Mouse (Mus musculus) liver, postnatal 0 days (tissue): ENCODE measurements at regions not wholly inside any gene's neighbourhood (a gene's known extent, or its start where the extent isn't known, plus 50 kb on each side); places are given as distances from the start of the nearest gene placed in this dataset.

ENCODE experiments used
- ATAC-seq: fragments of 200-750 bp; cut with Nextera tagmentation; 2 replicates; pipeline ENCODE4 v1.8.0; 2017; ENCODE audit warnings: mild to moderate bottlenecking, moderate library complexity
- DNase-seq: peaks from one replicate; pipeline ENCODE4 v3.0.0-alpha.2; 2016
- H3K27ac ChIP-seq: fragments of 300-500 bp; sonication (generic); 2 replicates; pipeline ENCODE4 v1.5.1; 2014; ENCODE audit warnings: antibody characterized with exemption, moderate library complexity, mild to moderate bottlenecking, low read depth
- H3K27me3 ChIP-seq: fragments of 300-500 bp; sonication (generic); 2 replicates; pipeline ENCODE4 v1.6.1; 2014; ENCODE audit warnings: low read length, control low read depth, mixed read lengths; ENCODE audit not compliant: insufficient read depth
- H3K36me3 ChIP-seq: fragments of 300-500 bp; sonication (generic); replicated peaks from 2 replicates; pipeline ENCODE4 v1.6.1; 2014; ENCODE audit warnings: mild to moderate bottlenecking, control low read depth, low read length, moderate library complexity, mixed read lengths; ENCODE audit not compliant: insufficient read depth
- H3K4me1 ChIP-seq: fragments of 300-500 bp; sonication (generic); 2 replicates; pipeline ENCODE4 v1.6.1; 2014; ENCODE audit warnings: antibody characterized with exemption, mild to moderate bottlenecking, control low read depth; ENCODE audit not compliant: insufficient read depth
- H3K4me2 ChIP-seq: fragments of 300-500 bp; sonication (generic); 2 replicates; pipeline ENCODE4 v1.6.1; 2014; ENCODE audit warnings: low read depth, mild to moderate bottlenecking, low read length, moderate library complexity, mixed read lengths
- H3K4me3 ChIP-seq: fragments of 300-500 bp; sonication (generic); 2 replicates; pipeline ENCODE4 v1.5.1; 2014; ENCODE audit warnings: low read depth, low read length
- H3K9ac ChIP-seq: fragments of 300-500 bp; sonication (generic); replicated peaks from 2 replicates; pipeline ENCODE4 v1.6.1; 2014; ENCODE audit warnings: mild to moderate bottlenecking, moderate library complexity
- H3K9me3 ChIP-seq: fragments of 300-500 bp; sonication (generic); 2 replicates; pipeline ENCODE4 v1.6.1; 2016; ENCODE audit warnings: mild to moderate bottlenecking, control low read depth, low read length, mixed read lengths
- CTCF ChIP-seq: sonication (generic); IDR thresholded peaks from 2 replicates; pipeline ENCODE4 v1.5.1; 2016; ENCODE audit warnings: antibody characterized with exemption, low read depth
- EP300 ChIP-seq: IDR thresholded peaks from 2 replicates; pipeline ENCODE4 v1.6.1; 2016; ENCODE audit warnings: antibody characterized with exemption, low read depth, mild to moderate bottlenecking
- WGBS: fragments of 180-500 bp; shearing (Covaris S2); extraction: QIAGEN DNeasy Blood & Tissue Kit; methylation state at CpG from one replicate; pipeline ENCODE4 v1.1.7; 2014; ENCODE audit not compliant: insufficient replicate concordance; 5-methylcytosine and 5-hydroxymethylcytosine counted together

- 85% methylated on average over 2 of the region's 2 CpGs for WGBS
- no peak overlapping the region for H3K4me2 ChIP-seq
- TF ChIP-seq CTCF (no peak), EP300 (no peak)
- no peaks in the 10 kb centered on the region for H3K36me3 ChIP-seq
- ATAC-seq (no peak), DNase-seq (no peak)
- no peaks in the 10 kb centered on the region for H3K27me3 ChIP-seq
- H3K9ac ChIP-seq: no peak overlapping the region
- H3K27ac ChIP-seq: no peak overlapping the region
- H3K4me3 ChIP-seq: no peak overlapping the region
- no peaks in the 10 kb centered on the region for H3K9me3 ChIP-seq
- H3K4me1 ChIP-seq: no peaks in the 10 kb centered on the region
These were observed 302.5 kb upstream of the Gm15217 start for GRCm38 (mm10) chr14:46076738-46077137.

- Histone ChIP-seq H3K9ac (no peak overlapping the region), H3K4me1 (no peaks in the 10 kb centered on the region), H3K4me2 (no peak overlapping the region), H3K27ac (no peak overlapping the region), H3K36me3 (no peaks in the 10 kb centered on the region), H3K4me3 (no peak overlapping the region), H3K27me3 (no peaks in the 10 kb centered on the region), H3K9me3 (no peaks in the 10 kb centered on the region)
- DNase-seq (no peak), ATAC-seq (no peak)
- TF ChIP-seq CTCF (no peak), EP300 (no peak)
- WGBS: 76% methylated on average over 11 of the region's 11 CpGs
These were observed 301.6 kb upstream of the Gm15217 start for GRCm38 (mm10) chr14:46077406-46078131.

- no peak for DNase-seq
- no peaks in the 10 kb centered on the region for H3K36me3 ChIP-seq
- WGBS: 83% methylated on average over 5 of the region's 5 CpGs
- H3K4me1 ChIP-seq: no peaks in the 10 kb centered on the region
- H3K4me3 ChIP-seq: no peak overlapping the region
- no peak overlapping the region for H3K4me2 ChIP-seq
- no peak for TF ChIP-seq CTCF
- TF ChIP-seq EP300: no peak
- no peak for ATAC-seq
- H3K27ac ChIP-seq: no peak overlapping the region
- no peak overlapping the region for H3K9ac ChIP-seq
- no peaks in the 10 kb centered on the region for H3K27me3 ChIP-seq
- no peaks in the 10 kb centered on the region for H3K9me3 ChIP-seq
These were observed 296.6 kb upstream of the Gm15217 start for GRCm38 (mm10) chr14:46082646-46083045.

GRCm38 (mm10) chr14:46088968-46089691 lies 290.1 kb upstream of the Gm15217 start:
- no peak overlapping the region for H3K27ac ChIP-seq

GRCm38 (mm10) chr14:46115950-46116349 lies 263.3 kb upstream of the Gm15217 start:
- 65% methylated on average over 3 of the region's 3 CpGs for WGBS
- no peaks in the 10 kb centered on the region for H3K9me3 ChIP-seq
- no peaks in the 10 kb centered on the region for H3K36me3 ChIP-seq
- no peak overlapping the region for H3K4me2 ChIP-seq
- H3K4me1 ChIP-seq: no peaks in the 10 kb centered on the region
- ATAC-seq (no peak), DNase-seq (no peak)
- no peak for TF ChIP-seq EP300
- no peak for TF ChIP-seq CTCF
- H3K9ac ChIP-seq: no peak overlapping the region
- H3K27ac ChIP-seq: no peak overlapping the region
- no peak overlapping the region for H3K4me3 ChIP-seq
- H3K27me3 ChIP-seq: no peaks in the 10 kb centered on the region

More at GRCm38 (mm10) chr14:46088968-46089691, 290.1 kb upstream of the Gm15217 start:
- Histone ChIP-seq H3K27me3 (no peaks in the 10 kb centered on the region), H3K4me3 (no peak overlapping the region), H3K9me3 (no peaks in the 10 kb centered on the region), H3K4me1 (no peaks in the 10 kb centered on the region), H3K4me2 (no peak overlapping the region), H3K36me3 (no peaks in the 10 kb centered on the region), H3K9ac (no peak overlapping the region)
- DNase-seq (no peak), ATAC-seq (no peak)
- WGBS: 72% methylated on average over 12 of the region's 12 CpGs
- TF ChIP-seq CTCF (no peak), EP300 (no peak)

GRCm38 (mm10) chr14:46126541-46126940 lies 252.7 kb upstream of the Gm15217 start:
- H3K4me1 ChIP-seq: no peaks in the 10 kb centered on the region
- no peaks in the 10 kb centered on the region for H3K27me3 ChIP-seq
- TF ChIP-seq EP300: no peak
- no peak for TF ChIP-seq CTCF
- no peak overlapping the region for H3K4me2 ChIP-seq
- H3K9ac ChIP-seq: no peak overlapping the region
- no peak overlapping the region for H3K27ac ChIP-seq
- H3K36me3 ChIP-seq: no peaks in the 10 kb centered on the region
- ATAC-seq: no peak
- H3K9me3 ChIP-seq: no peaks in the 10 kb centered on the region
- DNase-seq: no peak
- WGBS: 60% methylated on average over 1 of the region's 1 CpGs
- H3K4me3 ChIP-seq: no peak overlapping the region
